Mouse (Mus musculus) heart, adult 9 months (tissue): ENCODE results near the gene Ftl1-ps1.

ENCODE experiments used
- DNase-seq, 2 experiments: peaks; one replicate each; pipeline ENCODE4 v3.0.0; 2022; ENCODE audit warnings: low spot score in 2 of 2

The Ftl1-ps1 gene

GRCm38 (mm10) chr13:74399298-74399839 lies at the start of gene Ftl1-ps1:
Gene Ftl1-ps1 (plus strand): TSS chr13:74399694.
- no peak for DNase-seq

- DNase-seq: no peak
Observed at GRCm38 (mm10) chr13:74350435-74350906, 49.0 kb upstream of the Ftl1-ps1 start.

GRCm38 (mm10) chr13:74356491-74356890 lies 43.0 kb upstream of the Ftl1-ps1 start:
- no peak for DNase-seq

- no peak for DNase-seq
Observed at GRCm38 (mm10) chr13:74362218-74362617, 37.3 kb upstream of the Ftl1-ps1 start.

GRCm38 (mm10) chr13:74363176-74363858 lies 36.2 kb upstream of the Ftl1-ps1 start:
- peak in 1 of 2 experiments; percentile 37 for DNase-seq

- DNase-seq: peak; percentile 61 to 78
Observed at GRCm38 (mm10) chr13:74363859-74364235, 35.6 kb upstream of the Ftl1-ps1 start, which contains the start of gene Lrrc14b. Gene Lrrc14b (minus strand): TSS chr13:74364005.

GRCm38 (mm10) chr13:74381533-74382276 lies 17.8 kb upstream of the Ftl1-ps1 start:
- DNase-seq: no peak

- DNase-seq: no peak
Observed at GRCm38 (mm10) chr13:74382289-74382688, 17.2 kb upstream of the Ftl1-ps1 start.

- no peak for DNase-seq
Observed at GRCm38 (mm10) chr13:74389730-74390129, 9.8 kb upstream of the Ftl1-ps1 start.

- DNase-seq: peak; percentile 68 to 75
Observed at GRCm38 (mm10) chr13:74390371-74390990, 9.0 kb upstream of the Ftl1-ps1 start, which contains the start of gene Zfp72. Gene Zfp72 (minus strand): TSS chr13:74390836.

GRCm38 (mm10) chr13:74391156-74391555 lies 8.3 kb upstream of the Ftl1-ps1 start:
- DNase-seq: no peak

- no peak for DNase-seq
Observed at GRCm38 (mm10) chr13:74439895-74440294, 40.4 kb downstream of the Ftl1-ps1 start.
